Mouse (Mus musculus) Muller cell, postnatal 12 days (primary cell): ENCODE data around the gene Lrguk.

Source experiments
- DNase-seq: peaks from one replicate; pipeline ENCODE4 v3.0.0-alpha.2; 2015; ENCODE audit errors: inconsistent ontology term

The Lrguk gene

GRCm38 (mm10) chr6:34066790-34067189, 37.5 kb downstream of the Lrguk start:
- no peak for DNase-seq

DNA sequence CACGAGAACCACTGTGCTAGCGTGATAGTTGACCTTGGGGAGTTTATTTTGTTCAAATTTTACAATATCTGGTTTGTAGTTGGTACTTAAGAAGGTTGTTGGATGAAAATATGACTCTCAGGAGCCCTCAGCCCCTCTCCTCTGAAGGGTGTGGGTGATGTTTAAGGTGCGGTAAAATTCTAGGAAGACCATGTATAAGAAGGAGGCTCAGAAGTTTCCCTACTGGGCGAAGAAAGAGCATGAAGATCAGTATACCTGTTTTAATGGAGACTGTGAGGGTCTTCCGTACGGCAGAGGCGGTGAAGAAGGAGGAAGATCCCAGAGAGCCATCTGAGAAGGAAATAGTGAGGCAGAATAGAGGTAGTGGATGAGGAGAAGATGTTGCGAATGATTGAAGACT, 38.0 kb downstream of the Lrguk start:
- DNase-seq = no peak

DNA sequence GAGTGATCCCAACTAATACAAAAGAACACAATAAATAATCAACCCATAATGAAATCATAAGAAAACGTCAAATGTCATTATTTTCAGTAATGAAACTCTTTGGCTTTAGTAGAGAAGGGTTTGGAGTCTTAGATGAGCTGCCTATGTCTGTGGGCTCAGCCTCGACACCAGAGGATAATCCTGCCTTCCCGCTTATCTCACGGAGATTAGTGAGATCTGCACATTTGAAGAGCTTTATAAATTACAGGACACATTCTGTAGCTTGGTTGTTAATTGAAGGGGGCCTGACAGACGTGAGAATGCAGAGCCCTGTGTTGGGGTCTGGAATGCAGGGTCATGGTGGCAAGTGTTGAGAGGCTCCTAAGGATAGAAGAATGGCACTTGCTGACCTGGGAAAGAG, 42.7 kb downstream of the Lrguk start:
- DNase-seq = no peak

DNA sequence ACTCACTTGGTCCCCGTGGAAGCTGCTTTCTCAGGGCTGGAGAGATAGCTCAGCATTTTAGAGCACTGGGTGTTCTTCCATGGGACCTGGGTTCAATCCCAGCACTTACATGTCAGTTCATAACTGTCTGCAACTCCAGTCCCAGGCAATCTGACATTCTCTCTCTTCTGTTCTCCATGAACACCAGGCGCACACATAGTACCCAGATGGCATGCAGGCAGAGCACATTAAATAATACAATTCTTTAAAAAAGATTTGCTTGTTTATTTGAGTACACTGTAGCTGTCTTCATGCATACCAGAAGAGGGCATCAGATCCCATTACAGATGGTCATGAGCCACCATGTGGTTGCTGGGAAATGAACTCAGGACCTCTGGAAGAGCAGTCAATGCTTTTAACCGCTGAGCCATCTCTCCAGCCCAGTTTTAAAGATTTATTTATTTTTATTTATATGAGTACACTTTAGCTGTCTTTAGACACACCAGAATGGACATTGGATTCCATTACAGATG, 44.7 kb downstream of the Lrguk start:
- DNase-seq = no peak

DNA sequence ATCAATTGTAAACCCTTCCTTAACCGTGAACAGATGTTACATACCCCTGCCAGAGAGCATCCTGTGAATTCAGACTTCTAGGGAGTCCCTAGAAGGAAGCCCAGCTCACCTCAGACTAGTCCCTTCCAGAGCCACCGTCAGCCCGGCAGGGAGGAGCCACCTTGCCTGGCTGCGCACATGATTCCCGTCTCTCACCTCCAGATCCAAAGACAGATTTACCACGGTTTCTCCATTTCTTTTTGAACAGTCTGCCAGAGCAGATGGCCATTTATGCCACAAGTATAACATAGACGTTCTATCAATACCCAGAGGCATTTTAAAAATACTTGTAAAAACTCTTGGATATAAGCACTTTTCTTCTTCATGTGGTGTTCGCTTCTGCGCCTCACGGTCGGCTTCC, 46.3 kb downstream of the Lrguk start:
- no peak for DNase-seq

DNA sequence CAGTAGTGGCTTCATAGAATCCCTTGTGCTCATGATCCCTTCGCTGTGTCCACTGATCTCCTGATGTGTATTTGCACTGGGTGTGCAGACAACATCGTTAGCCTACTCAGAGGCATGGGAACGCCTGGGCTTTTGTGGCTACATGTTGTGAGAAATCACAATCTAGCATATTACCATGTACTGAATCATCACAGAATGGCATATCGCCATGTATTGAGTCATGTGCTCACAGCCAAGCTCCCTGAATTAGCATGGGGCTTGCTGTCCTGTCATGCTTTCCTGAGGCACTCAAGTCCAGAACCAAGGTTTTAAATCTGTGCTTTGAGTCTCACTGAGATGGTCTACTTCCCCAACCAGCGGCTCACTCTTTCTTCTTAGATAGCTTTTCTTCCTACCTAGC, 54.2 kb downstream of the Lrguk start:
- DNase-seq = peak; percentile 39

GRCm38 (mm10) chr6:34087701-34088100, 58.5 kb downstream of the Lrguk start:
- DNase-seq = no peak

GRCm38 (mm10) chr6:34088986-34089385, 59.7 kb downstream of the Lrguk start:
- no peak for DNase-seq

GRCm38 (mm10) chr6:34091537-34091936, 62.3 kb downstream of the Lrguk start:
- DNase-seq = no peak

GRCm38 (mm10) chr6:34096274-34096673, 67.0 kb downstream of the Lrguk start:
- no peak for DNase-seq

- DNase-seq = no peak
These were observed 67.7 kb downstream of the Lrguk start for GRCm38 (mm10) chr6:34096905-34097304.

- no peak for DNase-seq
These were observed 70.5 kb downstream of the Lrguk start for GRCm38 (mm10) chr6:34099725-34100124.

GRCm38 (mm10) chr6:34101531-34102396, 72.5 kb downstream of the Lrguk start:
- no peak for DNase-seq

DNA sequence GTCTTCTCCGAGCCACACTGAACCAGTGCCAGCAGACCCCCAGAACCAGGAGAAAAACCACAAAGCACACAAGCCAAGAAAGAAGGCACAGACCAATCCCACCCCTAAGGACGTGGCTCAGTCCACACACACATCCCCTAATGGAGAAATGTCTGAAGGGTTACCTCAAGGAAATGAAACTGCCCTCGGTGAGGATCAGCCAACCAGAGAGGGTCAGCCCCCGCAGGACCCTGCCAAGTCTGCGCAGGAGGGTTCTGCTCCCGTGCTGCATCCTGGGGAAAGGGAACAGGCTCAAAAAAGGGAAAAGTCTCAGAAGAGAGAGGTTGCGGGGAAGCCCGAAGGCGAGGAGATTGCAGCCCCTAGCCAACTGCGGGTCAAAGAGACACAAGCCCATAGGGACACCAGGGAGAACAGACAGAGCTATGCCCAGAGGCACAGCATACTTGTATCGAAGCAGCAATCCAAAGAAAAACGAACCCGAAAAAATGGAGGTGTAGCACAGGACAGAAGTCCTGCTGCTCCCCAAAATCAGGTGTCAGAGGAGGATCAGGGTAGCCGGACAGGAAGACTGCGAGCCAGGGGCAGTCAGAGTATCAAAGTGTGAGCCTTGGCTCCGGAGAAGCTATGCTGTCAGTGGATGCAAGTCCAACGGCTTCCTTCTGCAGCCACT, 74.1 kb downstream of the Lrguk start:
- no peak for DNase-seq

GRCm38 (mm10) chr6:34110571-34110970, 81.3 kb downstream of the Lrguk start:
- DNase-seq = no peak

- DNase-seq = no peak
These were observed 82.2 kb downstream of the Lrguk start for GRCm38 (mm10) chr6:34111406-34111805.

DNA sequence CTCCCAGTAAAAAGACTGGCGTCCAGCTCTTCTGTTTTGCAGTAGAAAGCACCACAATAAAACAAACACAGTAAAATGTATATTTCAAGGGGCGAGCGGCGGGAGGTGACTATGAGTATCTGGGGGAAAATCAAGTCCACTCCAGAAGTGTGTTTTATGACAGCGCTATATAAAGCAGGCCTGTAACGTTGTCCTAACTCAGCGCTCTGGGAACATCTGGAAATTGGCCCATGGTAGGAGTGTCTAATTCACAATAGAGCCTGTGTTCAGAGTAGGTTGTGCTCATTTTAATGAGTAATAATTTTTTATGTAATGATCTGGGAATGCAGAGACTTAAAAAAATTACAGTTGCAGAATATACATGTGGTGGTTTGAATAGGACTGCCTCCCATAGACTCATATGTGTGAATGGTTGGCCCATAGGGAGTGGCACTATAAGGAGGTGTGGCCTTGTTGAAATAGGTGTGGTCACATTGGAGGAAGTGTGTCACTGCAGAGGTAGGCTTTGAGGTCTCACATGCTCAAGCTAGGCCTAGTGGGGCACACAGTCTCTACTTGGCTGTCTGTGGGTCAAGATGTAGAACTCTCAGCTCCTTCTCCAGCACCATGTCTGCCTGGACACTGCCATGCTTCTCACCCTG, 87.7 kb downstream of the Lrguk start:
- no peak for DNase-seq

DNA sequence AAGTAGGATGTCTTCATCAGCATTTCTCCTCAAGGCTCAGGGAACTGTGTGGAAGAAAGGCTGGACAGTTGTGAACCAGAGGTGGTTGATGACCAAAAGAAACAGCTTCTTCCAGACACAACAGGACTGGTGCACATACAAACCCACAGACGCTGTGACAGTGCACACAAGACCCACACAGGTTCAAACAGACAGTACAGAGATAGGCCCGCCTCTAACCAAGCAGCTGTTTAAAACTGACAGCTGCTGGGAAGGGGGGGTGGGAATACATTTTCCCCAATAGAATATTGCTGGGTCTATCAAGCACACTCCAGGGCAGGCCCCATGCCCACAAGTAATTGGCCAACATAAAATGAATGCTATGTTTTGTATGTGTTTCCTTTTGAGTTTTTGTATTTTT, 95.2 kb downstream of the Lrguk start:
- no peak for DNase-seq

DNA sequence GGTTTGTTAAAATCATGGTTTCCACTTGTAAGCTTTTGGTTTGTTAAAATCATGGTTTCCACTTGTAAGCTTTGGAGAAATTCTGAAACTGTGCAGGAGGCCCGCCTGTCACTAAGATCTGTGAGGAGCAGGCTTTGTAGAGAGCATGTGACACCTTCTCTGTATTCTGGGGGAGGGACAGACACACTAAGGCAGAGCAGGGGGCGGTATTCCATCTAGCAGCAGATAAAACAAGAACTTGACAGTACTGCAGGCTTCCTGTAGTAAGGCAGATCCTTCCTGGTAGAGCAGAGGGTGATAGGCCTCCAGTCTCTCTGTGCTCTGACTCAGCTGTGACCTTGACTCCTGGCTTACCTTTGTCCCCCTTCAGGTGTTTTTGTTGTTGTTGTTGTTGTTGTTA, 100.0 kb downstream of the Lrguk start:
- DNase-seq = no peak

GRCm38 (mm10) chr6:34132391-34132790, 103.1 kb downstream of the Lrguk start:
- no peak for DNase-seq

GRCm38 (mm10) chr6:34138366-34138765, 109.1 kb downstream of the Lrguk start:
- no peak for DNase-seq

DNA sequence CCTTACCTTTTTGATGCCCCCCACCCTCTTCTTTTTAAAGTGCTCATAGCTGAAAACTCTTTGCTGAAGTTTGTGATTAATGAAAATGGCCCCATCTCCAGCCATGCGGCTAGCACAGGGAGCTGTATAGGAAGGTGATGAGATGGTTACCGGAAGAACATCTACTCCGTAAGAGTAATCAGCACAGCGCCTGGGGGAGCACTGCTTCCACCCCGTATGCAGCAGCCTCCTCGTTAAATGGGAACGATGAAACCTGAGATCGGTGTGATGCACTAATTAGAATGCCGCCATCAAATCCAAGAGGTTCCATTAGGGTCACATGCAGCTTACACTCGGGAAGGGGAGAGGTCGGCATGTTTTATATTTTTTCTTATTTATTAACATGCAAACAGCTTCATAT, 113.7 kb downstream of the Lrguk start:
- no peak for DNase-seq

- peak; percentile 16 for DNase-seq
These were observed 116.8 kb downstream of the Lrguk start for GRCm38 (mm10) chr6:34146042-34146441.
